Mouse (Mus musculus) right cerebral cortex, adult 2 months (tissue): ENCODE data around the gene Dcst1.
A peak's percentile ranks its signal among the peaks of the same experiment; 100 is the strongest.

Experiments
- DNase-seq, 2 experiments: peaks; one replicate each; pipeline ENCODE4 v3.0.0; 2021 to 2022; ENCODE audit warnings: low spot score in 2 of 2

Gene Dcst1

GRCm38 (mm10) chr3:89388901-89389740 lies 24.1 kb upstream of the Dcst1 start:
- peak in 1 of 2 experiments; percentile 34 for DNase-seq

- DNase-seq, result peak in 1 of 2 experiments; percentile 33
These were observed 23.3 kb upstream of the Dcst1 start for GRCm38 (mm10) chr3:89388134-89388881.

- no peak for DNase-seq
These were observed 22.6 kb upstream of the Dcst1 start for GRCm38 (mm10) chr3:89387632-89388031.

- no peak for DNase-seq
These were observed 21.7 kb upstream of the Dcst1 start for GRCm38 (mm10) chr3:89386438-89387420.

GRCm38 (mm10) chr3:89385451-89385850 lies 20.4 kb upstream of the Dcst1 start:
- no peak for DNase-seq

- no peak for DNase-seq
These were observed 19.5 kb upstream of the Dcst1 start for GRCm38 (mm10) chr3:89384331-89385076.

- no peak for DNase-seq
These were observed 18.7 kb upstream of the Dcst1 start for GRCm38 (mm10) chr3:89383651-89384255.

- DNase-seq, result no peak
These were observed 17.9 kb upstream of the Dcst1 start for GRCm38 (mm10) chr3:89382950-89383349.

GRCm38 (mm10) chr3:89382033-89382882 lies 17.2 kb upstream of the Dcst1 start:
- no peak for DNase-seq

- no peak for DNase-seq
These were observed 16.2 kb upstream of the Dcst1 start for GRCm38 (mm10) chr3:89381233-89381632.

- DNase-seq, result no peak
These were observed 15.7 kb upstream of the Dcst1 start for GRCm38 (mm10) chr3:89380711-89381110.

- DNase-seq, result no peak
These were observed 15.2 kb upstream of the Dcst1 start for GRCm38 (mm10) chr3:89380291-89380690.

- DNase-seq, result no peak
These were observed 14.5 kb upstream of the Dcst1 start for GRCm38 (mm10) chr3:89379388-89380131.

GRCm38 (mm10) chr3:89378394-89379067 lies 13.5 kb upstream of the Dcst1 start:
- peak; percentile 66 to 73 for DNase-seq

- DNase-seq, result no peak
These were observed 12.8 kb upstream of the Dcst1 start for GRCm38 (mm10) chr3:89377831-89378230.

GRCm38 (mm10) chr3:89373581-89374231 lies 8.7 kb upstream of the Dcst1 start:
- DNase-seq, result no peak

GRCm38 (mm10) chr3:89367338-89367737 lies 2.3 kb upstream of the Dcst1 start:
- no peak for DNase-seq
